Mouse (Mus musculus): Measurements from ENCODE around the gene Klhl3. TPM values are rescaled to one million over a fixed set of nuclear protein-coding genes. Genes with fewer than 3 reads are reported as not detected.

Gene Klhl3
- 24.1 and 33.0 TPM in 2 replicates for polyA plus RNA-seq (2021; fragmentation: Nextera tagmentation)
- long read RNA-seq, experiment 1, partial matches to known transcripts, result 1 of 6 reads
- long read RNA-seq, experiment 1, other reads (novel, unspliced or antisense), result 5 of 6 reads
- long read RNA-seq, experiment 2, full-length matches to known transcripts, result 1 of 100 reads
- long read RNA-seq, experiment 2, partial matches to known transcripts, result 2 of 100 reads
- long read RNA-seq, experiment 2, other reads (novel, unspliced or antisense), result 97 of 100 reads

GRCm38 (mm10) chr13:58113061-58113900 lies at the start of gene Klhl3:
Gene Klhl3, minus strand, starts transcription at chr13:58113592.

DNA sequence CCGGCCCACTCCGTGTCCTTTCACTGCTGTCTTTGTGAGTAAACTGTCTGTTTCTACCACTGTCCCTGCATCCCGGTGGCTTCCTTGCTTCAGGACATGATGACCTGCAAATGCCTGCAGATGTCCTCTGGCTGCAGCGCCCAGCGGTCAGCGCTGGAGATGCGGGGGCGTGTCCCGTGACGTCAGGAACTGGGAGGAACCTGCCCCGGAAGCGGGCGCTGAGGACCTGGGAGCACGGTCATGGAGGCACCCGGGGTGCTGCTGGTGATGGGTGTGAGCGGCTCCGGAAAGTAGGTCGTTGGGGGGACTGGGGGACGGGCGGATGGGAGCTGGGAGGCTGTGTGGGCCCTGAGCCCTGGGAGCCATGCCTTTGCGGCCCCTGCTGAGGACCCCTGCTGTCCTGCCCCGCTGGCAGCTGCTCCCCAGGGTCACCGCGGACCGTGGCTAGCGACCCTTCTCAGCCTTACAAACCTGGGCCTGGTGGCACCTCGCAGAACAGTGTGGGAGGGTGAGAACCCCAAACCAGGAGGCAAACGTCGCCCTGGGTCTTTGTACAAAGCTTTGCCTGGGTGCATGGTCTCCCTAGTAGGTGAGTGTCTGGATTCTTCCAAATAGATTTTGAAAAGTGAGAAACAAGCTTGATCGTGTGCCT lies 44.2 kb upstream of the Klhl3 start, which contains the start of gene Idnk:
TSS of gene Idnk (plus strand) at position 203 of the 652 bp plus-strand sequence.

GRCm38 (mm10) chr13:58128396-58128767 lies 15.0 kb upstream of the Klhl3 start, which contains the start of gene Hnrnpa0:
Gene Hnrnpa0, minus strand, starts transcription at chr13:58128556.

Other genes with a start within 250 kb of the Klhl3 start
- 89.7 and 93.3 TPM in 2 replicates for gene Spock1, start 205.3 kb downstream of the Klhl3 start, polyA plus RNA-seq (2021; fragmentation: Nextera tagmentation)
- 10.3 and 16.5 TPM in 2 replicates for gene Hnrnpa0, start 15.0 kb upstream of the Klhl3 start, polyA plus RNA-seq (2021; fragmentation: Nextera tagmentation)
- gene Idnk, start 44.1 kb upstream of the Klhl3 start, polyA plus RNA-seq (2021; fragmentation: Nextera tagmentation), result 59.9 and 67.7 TPM in 2 replicates
- 28.6 and 92.8 TPM in 2 replicates for gene Ubqln1, start 102.1 kb upstream of the Klhl3 start, polyA plus RNA-seq (2021; fragmentation: Nextera tagmentation)
- gene Gkap1, start 162.1 kb upstream of the Klhl3 start, polyA plus RNA-seq (2021; fragmentation: Nextera tagmentation), result 7.5 and 9.8 TPM in 2 replicates
- gene Kif27, start 245.5 kb upstream of the Klhl3 start, polyA plus RNA-seq (2021; fragmentation: Nextera tagmentation), result 0.26 and 0.47 TPM in 2 replicates